Mouse (Mus musculus): ENCODE results near the gene Rufy4. TPM values are rescaled to one million over a fixed set of nuclear protein-coding genes. Genes with fewer than 3 reads are reported as not detected.

The Rufy4 gene
- polyA plus RNA-seq, 1 experiment: 2.6 TPM

- TF ChIP-seq POLR2A (IDR thresholded peaks at IDR 0.05; ENCODE audit: borderline replicate concordance, control insufficient read depth, low read depth, low read length) (peak; percentile 41; the same call in 1 of the 2 replicates), CTCF (IDR thresholded peaks at IDR 0.05; ENCODE audit: control insufficient read depth, insufficient read depth, low read length) (no peak)
- Histone ChIP-seq H3K4me1 (ENCODE audit: control insufficient read depth, insufficient read depth, low read length) (no peaks in the 10 kb centered on the region; the same call in 1 of the 2 replicates), H3K27ac (ENCODE audit: control insufficient read depth, insufficient read depth, low read depth, low read length, poor library complexity) (peak overlapping the region; percentile 96), H3K4me3 (replicated peaks; ENCODE audit: control insufficient read depth, low read depth, low read length) (no peak overlapping the region)
- WGBS: 31% methylated on average over 5 of the region's 5 CpGs
Observed at GRCm38 (mm10) chr1:74167136-74167535, 41.8 kb downstream of the Rufy4 start.

GRCm38 (mm10) chr1:74169721-74170120, 44.4 kb downstream of the Rufy4 start:
- TF ChIP-seq CTCF (IDR thresholded peaks at IDR 0.05; ENCODE audit: control insufficient read depth, insufficient read depth, low read length): no peak
- no peak for TF ChIP-seq POLR2A (IDR thresholded peaks at IDR 0.05; ENCODE audit: borderline replicate concordance, control insufficient read depth, low read depth, low read length)
- no peaks in the 10 kb centered on the region; the same call in 1 of the 2 replicates for H3K4me1 ChIP-seq (ENCODE audit: control insufficient read depth, insufficient read depth, low read length)
- H3K4me3 ChIP-seq (replicated peaks; ENCODE audit: control insufficient read depth, low read depth, low read length): no peak overlapping the region
- WGBS: 68% methylated on average over 3 of the region's 3 CpGs
- no peak overlapping the region for H3K27ac ChIP-seq (ENCODE audit: control insufficient read depth, insufficient read depth, low read depth, low read length, poor library complexity)

- no peaks in the 10 kb centered on the region; the same call in 1 of the 2 replicates for H3K4me1 ChIP-seq (ENCODE audit: control insufficient read depth, insufficient read depth, low read length)
- no peak overlapping the region for H3K27ac ChIP-seq (ENCODE audit: control insufficient read depth, insufficient read depth, low read depth, low read length, poor library complexity)
- no peak overlapping the region for H3K4me3 ChIP-seq (replicated peaks; ENCODE audit: control insufficient read depth, low read depth, low read length)
- TF ChIP-seq CTCF (IDR thresholded peaks at IDR 0.05; ENCODE audit: control insufficient read depth, insufficient read depth, low read length) (no peak), POLR2A (IDR thresholded peaks at IDR 0.05; ENCODE audit: borderline replicate concordance, control insufficient read depth, low read depth, low read length) (no peak)
- 4% methylated on average over 3 of the region's 3 CpGs for WGBS
Observed at GRCm38 (mm10) chr1:74172722-74173121, 47.4 kb downstream of the Rufy4 start.

GRCm38 (mm10) chr1:74175731-74176130, 50.4 kb downstream of the Rufy4 start:
- WGBS: 68% methylated on average over 4 of the region's 4 CpGs
- Histone ChIP-seq H3K4me1 (ENCODE audit: control insufficient read depth, insufficient read depth, low read length) (peaks cover 7% of the 10 kb centered on the region), H3K4me3 (replicated peaks; ENCODE audit: control insufficient read depth, low read depth, low read length) (no peak overlapping the region), H3K27ac (ENCODE audit: control insufficient read depth, insufficient read depth, low read depth, low read length, poor library complexity) (no peak overlapping the region)
- TF ChIP-seq POLR2A (IDR thresholded peaks at IDR 0.05; ENCODE audit: borderline replicate concordance, control insufficient read depth, low read depth, low read length) (no peak), CTCF (IDR thresholded peaks at IDR 0.05; ENCODE audit: control insufficient read depth, insufficient read depth, low read length) (no peak)

GRCm38 (mm10) chr1:74178618-74179017, 53.3 kb downstream of the Rufy4 start:
- Histone ChIP-seq H3K4me1 (ENCODE audit: control insufficient read depth, insufficient read depth, low read length) (peaks cover 9% of the 10 kb centered on the region), H3K27ac (ENCODE audit: control insufficient read depth, insufficient read depth, low read depth, low read length, poor library complexity) (peak overlapping the region; percentile 70; the same call in 1 of the 2 replicates), H3K4me3 (replicated peaks; ENCODE audit: control insufficient read depth, low read depth, low read length) (no peak overlapping the region)
- no peak for TF ChIP-seq POLR2A (IDR thresholded peaks at IDR 0.05; ENCODE audit: borderline replicate concordance, control insufficient read depth, low read depth, low read length)
- WGBS: 9% methylated on average over 3 of the region's 3 CpGs

GRCm38 (mm10) chr1:74179624-74180408, 54.5 kb downstream of the Rufy4 start:
- Histone ChIP-seq H3K4me3 (replicated peaks; ENCODE audit: control insufficient read depth, low read depth, low read length) (no peak overlapping the region), H3K27ac (ENCODE audit: control insufficient read depth, insufficient read depth, low read depth, low read length, poor library complexity) (peak overlapping the region; percentile 73; the same call in 1 of the 2 replicates), H3K4me1 (ENCODE audit: control insufficient read depth, insufficient read depth, low read length) (peaks cover 9% of the 10 kb centered on the region)
- TF ChIP-seq CTCF (IDR thresholded peaks at IDR 0.05; ENCODE audit: control insufficient read depth, insufficient read depth, low read length): no peak
- TF ChIP-seq POLR2A (IDR thresholded peaks at IDR 0.05; ENCODE audit: borderline replicate concordance, control insufficient read depth, low read depth, low read length): no peak
- WGBS: 42% methylated on average over 9 of the region's 9 CpGs

- 35% methylated on average over 2 of the region's 2 CpGs for WGBS
- Histone ChIP-seq H3K4me3 (replicated peaks; ENCODE audit: control insufficient read depth, low read depth, low read length) (no peak overlapping the region), H3K27ac (ENCODE audit: control insufficient read depth, insufficient read depth, low read depth, low read length, poor library complexity) (peak overlapping the region; percentile 67), H3K4me1 (ENCODE audit: control insufficient read depth, insufficient read depth, low read length) (peaks cover 9% of the 10 kb centered on the region)
- no peak for TF ChIP-seq CTCF (IDR thresholded peaks at IDR 0.05; ENCODE audit: control insufficient read depth, insufficient read depth, low read length)
- no peak for TF ChIP-seq POLR2A (IDR thresholded peaks at IDR 0.05; ENCODE audit: borderline replicate concordance, control insufficient read depth, low read depth, low read length)
Observed at GRCm38 (mm10) chr1:74181462-74181861, 56.1 kb downstream of the Rufy4 start.

GRCm38 (mm10) chr1:74183006-74183405, 57.7 kb downstream of the Rufy4 start:
- H3K4me3 ChIP-seq (replicated peaks; ENCODE audit: control insufficient read depth, low read depth, low read length): no peak overlapping the region
- H3K27ac ChIP-seq (ENCODE audit: control insufficient read depth, insufficient read depth, low read depth, low read length, poor library complexity): no peak overlapping the region
- WGBS: 50% methylated on average over 2 of the region's 2 CpGs
- TF ChIP-seq CTCF (IDR thresholded peaks at IDR 0.05; ENCODE audit: control insufficient read depth, insufficient read depth, low read length) (peak; percentile 20; the same call in 1 of the 2 replicates), POLR2A (IDR thresholded peaks at IDR 0.05; ENCODE audit: borderline replicate concordance, control insufficient read depth, low read depth, low read length) (no peak)
- H3K4me1 ChIP-seq (ENCODE audit: control insufficient read depth, insufficient read depth, low read length): peaks cover 9% of the 10 kb centered on the region
